Mouse (Mus musculus): Measurements from ENCODE around the gene Olfr456.

GRCm38 (mm10) chr6:42465096-42465495 is 21.9 kb downstream of the Olfr456 start, which contains the start of gene Olfr458:
- TF ChIP-seq CTCF (IDR thresholded peaks at IDR 0.05; ENCODE audit: low read depth, low read length) (no peak), POLR2A (IDR thresholded peaks at IDR 0.05; ENCODE audit: extremely low read depth, insufficient read depth, low read length) (no peak)
